Mouse (Mus musculus) liver, embryonic 14.5 days (tissue): ENCODE measurements around the gene Atp6v1a.

ENCODE experiments used
- CTCF ChIP-seq: IDR thresholded peaks from 2 replicates; pipeline ENCODE4 v1.5.1; 2016; ENCODE audit warnings: antibody characterized with exemption, low read depth, control low read depth
- EP300 ChIP-seq: IDR thresholded peaks from 2 replicates; pipeline ENCODE4 v1.6.1; 2016; ENCODE audit warnings: antibody characterized with exemption, low read depth

DNA sequence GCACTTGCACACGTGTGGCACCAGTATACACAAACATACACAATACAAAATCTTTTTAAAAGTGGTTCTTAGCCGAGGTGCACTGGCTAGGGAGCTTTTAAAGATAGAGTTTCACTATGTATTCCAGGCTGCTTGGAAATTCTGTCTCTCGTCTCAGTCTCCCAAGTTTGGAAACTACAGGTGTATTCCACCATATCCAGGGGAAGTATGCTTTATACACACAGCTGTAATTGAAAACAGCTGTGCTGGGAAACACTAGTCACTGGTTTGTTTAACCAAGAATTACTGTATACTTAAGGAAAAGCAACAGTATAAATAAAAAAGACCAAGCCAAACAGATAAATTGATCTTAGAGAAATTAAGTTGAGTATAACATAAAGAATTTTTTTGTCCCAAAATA, 45.3 kb upstream of the Atp6v1a start:
- TF ChIP-seq CTCF (no peak), EP300 (no peak)
